Mouse (Mus musculus) cortical plate, adult 2 months (tissue): ENCODE results near the gene Zbtb7a.

Experiments used
- CTCF ChIP-seq: fragments of 200-500 bp; IDR thresholded peaks from 2 replicates; pipeline ENCODE4 v1.5.1; 2011; ENCODE audit warnings: mild to moderate bottlenecking, control low read depth, low read length; ENCODE audit not compliant: insufficient read depth; ENCODE audit errors: extremely low read depth
- POLR2A ChIP-seq: fragments of 200-500 bp; IDR thresholded peaks from 2 replicates; pipeline ENCODE4 v1.6.1; 2011; ENCODE audit warnings: mild to moderate bottlenecking, low read length, control low read depth; ENCODE audit not compliant: insufficient read depth; ENCODE audit errors: extremely low read depth

DNA sequence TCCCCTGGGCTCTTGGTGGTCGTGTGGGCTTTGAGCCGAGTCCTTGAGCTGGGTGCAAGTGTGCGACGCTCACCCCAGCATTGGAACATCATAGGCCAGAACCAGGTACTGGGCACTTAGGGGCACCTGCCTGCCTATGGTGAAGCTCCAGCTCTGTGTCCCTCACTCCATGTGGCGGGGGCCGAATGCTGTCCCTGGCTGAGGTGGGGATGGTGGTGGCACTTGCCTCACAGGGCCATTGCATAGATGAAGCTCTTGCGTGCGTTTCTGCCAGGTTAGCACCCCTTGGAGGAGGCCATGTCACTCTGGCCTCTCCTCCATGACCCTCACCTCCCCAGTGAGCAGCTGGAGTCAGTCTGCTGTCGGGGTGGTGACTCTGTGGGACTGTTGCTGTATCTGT, 52.1 kb downstream of the Zbtb7a start:
- TF ChIP-seq CTCF (no peak), POLR2A (no peak)
